In the genomic region with DNA sequence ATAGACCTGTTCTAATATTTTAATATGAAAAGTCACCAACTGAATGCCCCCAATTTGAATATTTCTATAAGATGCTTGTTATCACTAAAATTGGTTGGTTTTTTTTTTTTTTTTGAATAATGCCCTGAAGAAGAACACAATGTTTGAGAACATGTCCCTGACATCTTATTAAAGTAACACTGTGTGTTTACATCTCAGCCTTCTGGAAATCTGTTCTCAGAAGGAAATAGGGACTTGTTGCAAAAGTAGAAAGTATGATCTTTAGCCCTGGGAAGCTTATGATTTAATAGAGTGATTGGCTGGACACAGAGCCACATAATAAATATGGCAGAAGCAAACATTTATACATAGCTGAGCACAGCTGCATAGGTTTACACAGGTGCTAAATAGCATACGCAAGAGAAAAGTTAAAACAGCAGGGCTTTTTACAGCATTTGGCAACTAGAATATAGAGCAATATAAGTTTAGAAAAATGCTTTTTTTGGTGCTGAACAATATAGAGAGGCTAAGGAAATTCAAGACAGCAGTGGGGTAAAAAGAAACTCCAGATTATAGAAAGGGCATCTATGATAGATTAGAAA, we compare ENCODE assay signal across 24 mouse cellular contexts. TPM values are rescaled to one million over a fixed set of nuclear protein-coding genes. Genes with fewer than 3 reads are reported as not detected.
DNase-seq lines count a peak whose midpoint lies in the region; ATAC-seq and TF ChIP-seq lines count a peak whose summit lies in the region.
"Had no signal": no experiment of that assay in that cellular context is flagged by ENCODE, and none has a peak within 500 bp of the region (broad histone marks: within the 10 kb centered on the region; RNA-seq: fewer than 3 reads in every experiment).

No protein-coding gene starts in this region.

- no peak for ATAC-seq in stomach, embryonic 14.5 days (ENCODE audit: insufficient number of reproducible peaks, insufficient read depth, low FRiP score, low read depth)
- no peak for ATAC-seq in stomach, postnatal 0 days (ENCODE audit: low FRiP score, low TSS enrichment)
- ATAC-seq: midbrain, embryonic 15.5 days had no signal

- no peaks in the 10 kb centered on the region for H3K36me3 ChIP-seq in stomach, embryonic 14.5 days (ENCODE audit: control insufficient read depth, insufficient read depth, low read length)
- H3K36me3 ChIP-seq in stomach, postnatal 0 days (ENCODE audit: control insufficient read depth, insufficient read depth, low read length): no peaks in the 10 kb centered on the region
- H3K36me3 ChIP-seq: forebrain, embryonic 12.5 days; hindbrain, embryonic 13.5 days; liver, embryonic 15.5 days; midbrain, embryonic 15.5 days; neural tube, embryonic 13.5 days had no signal

- no peak for TF ChIP-seq EP300 in stomach, postnatal 0 days (optimal IDR thresholded peaks at IDR 0.05)

- H3K9ac ChIP-seq in stomach, embryonic 14.5 days (replicated peaks; ENCODE audit: low read depth, low read length): no peak overlapping the region
- no peak overlapping the region for H3K9ac ChIP-seq in stomach, postnatal 0 days (ENCODE audit: low read length)
- H3K9ac ChIP-seq: forebrain, embryonic 12.5 days; hindbrain, embryonic 13.5 days; liver, embryonic 15.5 days; midbrain, embryonic 15.5 days; neural tube, embryonic 13.5 days had no signal

- no peaks in the 10 kb centered on the region for H3K9me3 ChIP-seq in stomach, embryonic 14.5 days (ENCODE audit: control insufficient read depth, low read depth, low read length)
- H3K9me3 ChIP-seq in stomach, postnatal 0 days (ENCODE audit: control insufficient read depth, low read length): no peaks in the 10 kb centered on the region
- H3K9me3 ChIP-seq: forebrain, embryonic 12.5 days; hindbrain, embryonic 13.5 days; liver, embryonic 15.5 days; midbrain, embryonic 15.5 days; neural tube, embryonic 13.5 days had no signal

- H3K27me3 ChIP-seq in stomach, embryonic 14.5 days (ENCODE audit: control insufficient read depth, insufficient read depth, low read length): no peaks in the 10 kb centered on the region
- no peaks in the 10 kb centered on the region for H3K27me3 ChIP-seq in stomach, postnatal 0 days (ENCODE audit: control insufficient read depth, insufficient read depth, low read length)
- H3K27me3 ChIP-seq: forebrain, embryonic 12.5 days; hindbrain, embryonic 13.5 days; liver, embryonic 15.5 days; midbrain, embryonic 15.5 days; neural tube, embryonic 13.5 days had no signal

- no peak overlapping the region for H3K4me2 ChIP-seq in stomach, embryonic 14.5 days (replicated peaks; ENCODE audit: low read depth, low read length)
- H3K4me2 ChIP-seq in stomach, postnatal 0 days (replicated peaks; ENCODE audit: low read depth): no peak overlapping the region
- H3K4me2 ChIP-seq: forebrain, embryonic 12.5 days; hindbrain, embryonic 13.5 days; liver, embryonic 15.5 days; midbrain, embryonic 15.5 days; neural tube, embryonic 13.5 days had no signal

- H3K4me3 ChIP-seq in gastrocnemius, adult 2 months: no peak overlapping the region
- H3K4me3 ChIP-seq in left cerebral cortex, adult 2 months: no peak overlapping the region
- no peak overlapping the region for H3K4me3 ChIP-seq in stomach, embryonic 14.5 days (ENCODE audit: low read depth, low read length)
- H3K4me3 ChIP-seq in stomach, postnatal 0 days (ENCODE audit: low read depth, low read length): no peak overlapping the region
- H3K4me3 ChIP-seq: erythroblast, embryonic 14.5 days; forebrain, embryonic 12.5 days; hindbrain, embryonic 13.5 days; layer of hippocampus, adult 2 months; liver, embryonic 15.5 days; midbrain, embryonic 15.5 days; neural tube, embryonic 13.5 days had no signal

- no peak for DNase-seq in gastrocnemius, adult 2 months
- no peak for DNase-seq in gastrocnemius, postnatal 36 days
- no peak for DNase-seq in left cerebral cortex, adult 2 months (ENCODE audit: extremely low spot score in 1 of 2, low spot score in 2 of 2)
- no peak for DNase-seq in left cerebral cortex, adult 8-10 months (ENCODE audit: low spot score in 2 of 2)
- DNase-seq in stomach, postnatal 0 days (ENCODE audit: low spot score): no peak
- DNase-seq in adrenal gland, adult 2 months: no peak
- DNase-seq: adrenal gland, postnatal 14 days; cerebellum, adult 9-10 months; kidney, adult 9 months; kidney, postnatal 14 days; liver; retina, postnatal 1 day; spleen, adult 18-20 months; thymus, adult 18-20 months; thymus, postnatal 4 days had no signal

- H3K27ac ChIP-seq in gastrocnemius, adult 2 months: peak overlapping the region; percentile 63
- H3K27ac ChIP-seq in left cerebral cortex, adult 2 months: peak overlapping the region; percentile 69
- H3K27ac ChIP-seq in stomach, embryonic 14.5 days (ENCODE audit: low read length): peak overlapping the region; percentile 96; the same call in 1 of the 2 replicates
- H3K27ac ChIP-seq in stomach, postnatal 0 days (replicated peaks): no peak overlapping the region
- H3K27ac ChIP-seq: forebrain, embryonic 12.5 days; liver, embryonic 15.5 days; macrophage had no signal

- 27% methylated on average over 1 of the region's 1 CpGs for WGBS in stomach, embryonic 14.5 days
- WGBS in stomach, postnatal 0 days: 37% methylated on average over 1 of the region's 1 CpGs

- no peak for TF ChIP-seq CTCF in gastrocnemius, adult 2 months (IDR thresholded peaks at IDR 0.05)
- no peak for TF ChIP-seq CTCF in left cerebral cortex, adult 2 months (IDR thresholded peaks at IDR 0.05)
- no peak for TF ChIP-seq CTCF in stomach, postnatal 0 days (IDR thresholded peaks at IDR 0.05; ENCODE audit: low read depth)

- H3K4me1 ChIP-seq in stomach, embryonic 14.5 days (ENCODE audit: control insufficient read depth, insufficient read depth, low read length): peaks cover 12% of the 10 kb centered on the region; the same call in 1 of the 2 replicates
- no peaks in the 10 kb centered on the region for H3K4me1 ChIP-seq in stomach, postnatal 0 days (replicated peaks; ENCODE audit: control insufficient read depth, insufficient read depth)
- H3K4me1 ChIP-seq: forebrain, embryonic 12.5 days; liver, embryonic 15.5 days; midbrain, embryonic 15.5 days; neural tube, embryonic 13.5 days had no signal

- intact Hi-C loops in gastrocnemius, adult 2 months (cut with DNase I): no loop called here
- intact Hi-C loops in gastrocnemius, postnatal 36 days (cut with DNase I): no loop called here
- intact Hi-C loops in left cerebral cortex, adult 2 months (cut with DNase I): loop anchor here (2.0 kb wide), 1 partner anchor 110 kb away; no protein-coding TSS in a partner anchor

RNA-seq across cellular contexts. Expression of a gene that starts 56.1 kb away (rescaled TPM):
- total RNA-seq in gastrocnemius, adult 2 months (2021): 10 to 100 TPM; 13.3 to 22.3 TPM
- 10 to 100 TPM; 19.0 to 21.4 TPM for total RNA-seq in gastrocnemius, postnatal 36 days (2021)
- 10 to 100 TPM in 1 of 2 experiments, 1 to 10 TPM in 1; 7.8 to 13.2 TPM for total RNA-seq in left cerebral cortex, adult 2 months (2021)
- total RNA-seq in left cerebral cortex, adult 8-10 months (2022): 10 to 100 TPM in 2 of 4 experiments, 1 to 10 TPM in 2; 9.5 to 16.4 (median 11.6) TPM
- polyA plus RNA-seq in stomach, embryonic 14.5 days (2014; fragmentation: Nextera tagmentation; extraction: Ambion mirVana): 68.9 and 72.8 TPM in 2 replicates
- polyA plus RNA-seq in stomach, postnatal 0 days (2015; fragmentation: Nextera tagmentation; extraction: Ambion mirVana): 27.6 and 28.9 TPM in 2 replicates
- 10 to 100 TPM; 38.9 to 51.2 TPM for total RNA-seq in adrenal gland, adult 2 months (2021)
- 30.2 and 38.6 TPM in 2 replicates for polyA plus RNA-seq in adrenal gland, adult 2 months (2012; rRNA removed)
- polyA plus RNA-seq: erythroblast, embryonic 14.5 days; macrophage had no signal
